Mouse (Mus musculus) lung, postnatal 10 days (tissue): ENCODE measurements around the gene Arxes2.

Source experiments
- DNase-seq: peaks from one replicate; pipeline ENCODE4 v3.0.0; 2021

The Arxes2 gene

GRCm38 (mm10) chrX:136043726-136044125 is 50.1 kb downstream of the Arxes2 start:
- no peak for DNase-seq
